Mouse (Mus musculus): ENCODE measurements at regions not wholly inside any gene's neighbourhood (a gene's known extent, or its start where the extent isn't known, plus 50 kb on each side); places are given as distances from the start of the nearest gene placed in this dataset.

DNA sequence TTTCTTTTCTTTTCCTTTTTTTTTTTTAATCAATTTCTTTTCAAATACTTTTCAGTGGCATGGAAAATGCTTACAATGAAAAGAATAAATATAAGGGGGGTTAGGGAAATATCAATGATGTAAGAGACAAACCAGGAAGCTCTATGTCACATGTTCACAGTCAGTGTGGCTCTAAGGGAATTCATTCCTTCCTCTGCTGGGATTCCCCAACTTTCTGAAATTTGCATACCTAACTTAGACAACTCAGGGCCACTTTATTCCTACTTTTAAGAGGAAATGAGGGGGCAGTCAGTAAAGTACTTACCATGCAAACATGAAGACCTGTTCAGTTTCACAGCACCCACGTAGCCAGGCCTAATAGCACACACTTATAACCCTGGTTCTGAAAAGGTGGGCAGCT lies 88.6 kb downstream of the Psmg1 start:
- Histone ChIP-seq H3K4me2 (replicated peaks; ENCODE audit: low read depth) (no peak overlapping the region), H3K27me3 (replicated peaks; ENCODE audit: control insufficient read depth, insufficient read depth, low read length) (no peaks in the 10 kb centered on the region), H3K9ac (ENCODE audit: low read depth, low read length) (no peak overlapping the region), H3K9me3 (ENCODE audit: control insufficient read depth) (no peaks in the 10 kb centered on the region), H3K36me3 (ENCODE audit: control insufficient read depth, insufficient read depth) (no peaks in the 10 kb centered on the region), H3K4me1 (replicated peaks; ENCODE audit: control insufficient read depth, insufficient read depth, low read length) (no peaks in the 10 kb centered on the region), H3K27ac (ENCODE audit: low read depth, low read length) (no peak overlapping the region), H3K4me3 (ENCODE audit: low read depth, low read length) (no peak overlapping the region)
- TF ChIP-seq CTCF (IDR thresholded peaks at IDR 0.05; ENCODE audit: low read depth): no peak
- ATAC-seq: no peak
- 88% methylated on average over 1 of the region's 1 CpGs for WGBS

DNA sequence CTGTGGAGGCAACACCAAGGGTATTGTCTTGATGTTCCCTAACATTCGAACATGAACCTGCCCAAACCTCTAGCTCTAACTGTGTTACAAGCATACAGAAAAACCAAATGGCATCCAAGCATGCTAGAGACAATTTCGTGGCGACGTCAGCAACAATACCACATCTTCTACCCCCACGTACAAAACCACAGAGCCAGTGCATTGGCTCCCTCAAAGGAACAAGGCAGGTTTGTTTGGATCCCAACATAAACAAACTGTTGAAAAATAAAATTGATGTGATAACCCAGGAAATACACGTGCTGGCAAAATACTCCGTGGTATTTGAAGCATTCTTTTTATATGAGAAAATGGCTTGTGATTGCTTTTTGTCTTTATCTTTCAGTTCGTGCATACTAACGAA lies 89.4 kb downstream of the Psmg1 start:
- Histone ChIP-seq H3K4me2 (replicated peaks; ENCODE audit: low read depth) (no peak overlapping the region), H3K27ac (ENCODE audit: low read depth, low read length) (no peak overlapping the region), H3K9ac (ENCODE audit: low read depth, low read length) (no peak overlapping the region), H3K27me3 (replicated peaks; ENCODE audit: control insufficient read depth, insufficient read depth, low read length) (no peaks in the 10 kb centered on the region), H3K4me3 (ENCODE audit: low read depth, low read length) (no peak overlapping the region), H3K36me3 (ENCODE audit: control insufficient read depth, insufficient read depth) (no peaks in the 10 kb centered on the region), H3K4me1 (replicated peaks; ENCODE audit: control insufficient read depth, insufficient read depth, low read length) (no peaks in the 10 kb centered on the region), H3K9me3 (ENCODE audit: control insufficient read depth) (no peaks in the 10 kb centered on the region)
- TF ChIP-seq CTCF (IDR thresholded peaks at IDR 0.05; ENCODE audit: low read depth): no peak
- no peak for ATAC-seq
- WGBS: 57% methylated on average over 9 of the region's 9 CpGs

DNA sequence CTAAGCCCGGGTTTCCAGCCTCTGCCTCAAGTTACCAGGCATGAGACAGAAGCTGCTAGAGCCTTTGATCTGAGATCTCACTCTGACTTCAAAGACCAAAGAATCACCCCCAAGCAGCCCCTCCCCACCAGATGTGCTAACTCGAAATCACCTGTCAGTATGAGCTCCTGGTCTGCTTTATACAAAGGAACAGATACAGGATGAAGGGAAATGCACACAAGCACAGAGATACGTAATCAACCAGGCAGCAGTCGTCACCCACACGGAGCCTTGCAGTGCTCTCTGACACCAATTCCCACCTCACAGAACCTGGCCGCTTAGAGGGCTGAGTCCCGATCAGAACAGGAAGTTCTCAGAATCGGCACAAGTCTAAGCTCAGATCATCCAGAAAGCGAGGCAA lies 90.6 kb downstream of the Psmg1 start:
- Histone ChIP-seq H3K27ac (ENCODE audit: low read depth, low read length) (no peak overlapping the region), H3K36me3 (ENCODE audit: control insufficient read depth, insufficient read depth) (no peaks in the 10 kb centered on the region), H3K9ac (ENCODE audit: low read depth, low read length) (no peak overlapping the region), H3K9me3 (ENCODE audit: control insufficient read depth) (no peaks in the 10 kb centered on the region), H3K4me1 (replicated peaks; ENCODE audit: control insufficient read depth, insufficient read depth, low read length) (no peaks in the 10 kb centered on the region), H3K4me3 (ENCODE audit: low read depth, low read length) (no peak overlapping the region), H3K27me3 (replicated peaks; ENCODE audit: control insufficient read depth, insufficient read depth, low read length) (no peaks in the 10 kb centered on the region), H3K4me2 (replicated peaks; ENCODE audit: low read depth) (no peak overlapping the region)
- no peak for ATAC-seq
- no peak for TF ChIP-seq CTCF (IDR thresholded peaks at IDR 0.05; ENCODE audit: low read depth)
- WGBS: 68% methylated on average over 9 of the region's 9 CpGs

GRCm38 (mm10) chr16:95899672-95900071 lies 91.1 kb downstream of the Psmg1 start:
- no peak overlapping the region for H3K9ac ChIP-seq (ENCODE audit: low read depth, low read length)
- no peak for TF ChIP-seq CTCF (IDR thresholded peaks at IDR 0.05; ENCODE audit: low read depth)

GRCm38 (mm10) chr16:95897843-95898242 lies 92.9 kb downstream of the Psmg1 start:
- no peaks in the 10 kb centered on the region; the same call in 1 of the 2 replicates for H3K4me1 ChIP-seq (replicated peaks; ENCODE audit: control insufficient read depth, insufficient read depth, low read length)
- H3K4me3 ChIP-seq (ENCODE audit: low read depth, low read length): no peak overlapping the region
- H3K9me3 ChIP-seq (ENCODE audit: control insufficient read depth): no peaks in the 10 kb centered on the region
- no peaks in the 10 kb centered on the region for H3K36me3 ChIP-seq (ENCODE audit: control insufficient read depth, insufficient read depth)
- WGBS: 71% methylated on average over 7 of the region's 7 CpGs
- H3K9ac ChIP-seq (ENCODE audit: low read depth, low read length): no peak overlapping the region
- TF ChIP-seq CTCF (IDR thresholded peaks at IDR 0.05; ENCODE audit: low read depth): no peak
- H3K27me3 ChIP-seq (replicated peaks; ENCODE audit: control insufficient read depth, insufficient read depth, low read length): no peaks in the 10 kb centered on the region
- peak; percentile 64 for ATAC-seq
- no peak overlapping the region for H3K4me2 ChIP-seq (replicated peaks; ENCODE audit: low read depth)
- H3K27ac ChIP-seq (ENCODE audit: low read depth, low read length): no peak overlapping the region

More at GRCm38 (mm10) chr16:95899672-95900071, 91.1 kb downstream of the Psmg1 start:
- H3K9me3 ChIP-seq (ENCODE audit: control insufficient read depth): no peaks in the 10 kb centered on the region
- no peaks in the 10 kb centered on the region for H3K36me3 ChIP-seq (ENCODE audit: control insufficient read depth, insufficient read depth)
- no peak overlapping the region for H3K4me3 ChIP-seq (ENCODE audit: low read depth, low read length)
- no peaks in the 10 kb centered on the region for H3K4me1 ChIP-seq (replicated peaks; ENCODE audit: control insufficient read depth, insufficient read depth, low read length)
- H3K27ac ChIP-seq (ENCODE audit: low read depth, low read length): no peak overlapping the region
- no peak for ATAC-seq
- no peak overlapping the region for H3K4me2 ChIP-seq (replicated peaks; ENCODE audit: low read depth)
- H3K27me3 ChIP-seq (replicated peaks; ENCODE audit: control insufficient read depth, insufficient read depth, low read length): no peaks in the 10 kb centered on the region
- WGBS: 89% methylated on average over 3 of the region's 3 CpGs

GRCm38 (mm10) chr16:95896126-95896525 lies 94.6 kb downstream of the Psmg1 start:
- no peak overlapping the region for H3K9ac ChIP-seq (ENCODE audit: low read depth, low read length)
- no peak overlapping the region for H3K27ac ChIP-seq (ENCODE audit: low read depth, low read length)
- 82% methylated on average over 6 of the region's 6 CpGs for WGBS
- no peaks in the 10 kb centered on the region for H3K27me3 ChIP-seq (replicated peaks; ENCODE audit: control insufficient read depth, insufficient read depth, low read length)
- no peaks in the 10 kb centered on the region; the same call in 1 of the 2 replicates for H3K4me1 ChIP-seq (replicated peaks; ENCODE audit: control insufficient read depth, insufficient read depth, low read length)
- peak; percentile 58 for TF ChIP-seq CTCF (IDR thresholded peaks at IDR 0.05; ENCODE audit: low read depth)
- no peak for ATAC-seq
- H3K4me3 ChIP-seq (ENCODE audit: low read depth, low read length): no peak overlapping the region
- H3K4me2 ChIP-seq (replicated peaks; ENCODE audit: low read depth): no peak overlapping the region
- no peaks in the 10 kb centered on the region for H3K9me3 ChIP-seq (ENCODE audit: control insufficient read depth)
- no peaks in the 10 kb centered on the region for H3K36me3 ChIP-seq (ENCODE audit: control insufficient read depth, insufficient read depth)

Measured in intestine, postnatal 0 days (tissue).